Mouse (Mus musculus) heart, postnatal 0 days (tissue): Measurements from ENCODE around the gene Espn.

ENCODE experiments used
- CTCF ChIP-seq: IDR thresholded peaks from 2 replicates; pipeline ENCODE4 v1.5.1; 2016; ENCODE audit warnings: antibody characterized with exemption, control low read depth, low read depth
- EP300 ChIP-seq: IDR thresholded peaks from 2 replicates; pipeline ENCODE4 v1.6.1; 2016; ENCODE audit warnings: antibody characterized with exemption, low read depth

DNA sequence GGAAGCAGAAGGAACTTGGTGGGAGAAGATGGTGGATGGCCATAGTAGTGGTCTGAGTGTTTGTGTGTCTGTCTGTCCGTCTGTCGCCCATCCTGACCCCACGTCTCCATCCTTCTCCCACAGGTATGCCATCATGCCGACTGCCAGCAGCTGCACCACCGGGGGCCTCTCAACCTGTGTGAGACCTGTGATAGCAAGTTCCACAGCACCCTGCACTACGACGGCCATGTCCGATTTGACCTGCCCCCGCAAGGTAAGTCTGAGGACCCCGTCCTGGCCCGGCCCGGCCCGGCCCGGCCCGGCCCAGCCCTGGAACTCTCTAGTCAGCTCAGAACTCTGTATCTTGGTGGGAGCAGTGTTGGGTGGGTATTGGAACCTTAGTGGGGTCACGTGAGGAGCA, 50.2 kb downstream of the Espn start:
- no peak for TF ChIP-seq CTCF
- no peak for TF ChIP-seq EP300
